Mouse (Mus musculus): ENCODE data around the gene Ptprg.

Ptprg gene

GRCm38 (mm10) chr14:11822830-11823700, 269.7 kb downstream of the Ptprg start:
- no peak for DNase-seq (ENCODE audit: low spot score)

GRCm38 (mm10) chr14:11823701-11824095, 270.4 kb downstream of the Ptprg start:
- no peak for DNase-seq (ENCODE audit: low spot score)

GRCm38 (mm10) chr14:11824915-11825314, 271.6 kb downstream of the Ptprg start:
- no peak for DNase-seq (ENCODE audit: low spot score)

GRCm38 (mm10) chr14:11825551-11825950, 272.2 kb downstream of the Ptprg start:
- no peak for DNase-seq (ENCODE audit: low spot score)

GRCm38 (mm10) chr14:11828086-11828485, 274.8 kb downstream of the Ptprg start:
- no peak for DNase-seq (ENCODE audit: low spot score)

GRCm38 (mm10) chr14:11833678-11834077, 280.3 kb downstream of the Ptprg start:
- DNase-seq (ENCODE audit: low spot score): no peak

- DNase-seq (ENCODE audit: low spot score): no peak
These were observed 282.5 kb downstream of the Ptprg start for GRCm38 (mm10) chr14:11835706-11836445.

- no peak for DNase-seq (ENCODE audit: low spot score)
These were observed 284.4 kb downstream of the Ptprg start for GRCm38 (mm10) chr14:11837714-11838113.

- no peak for DNase-seq (ENCODE audit: low spot score)
These were observed 288.3 kb downstream of the Ptprg start for GRCm38 (mm10) chr14:11841621-11842020.

GRCm38 (mm10) chr14:11852896-11853295, 299.6 kb downstream of the Ptprg start:
- DNase-seq (ENCODE audit: low spot score): no peak

GRCm38 (mm10) chr14:11855499-11855898, 302.2 kb downstream of the Ptprg start:
- no peak for DNase-seq (ENCODE audit: low spot score)

GRCm38 (mm10) chr14:11857928-11858481, 304.7 kb downstream of the Ptprg start:
- no peak for DNase-seq (ENCODE audit: low spot score)

- no peak for DNase-seq (ENCODE audit: low spot score)
These were observed 310.0 kb downstream of the Ptprg start for GRCm38 (mm10) chr14:11863286-11863685.

GRCm38 (mm10) chr14:11864840-11865239, 311.5 kb downstream of the Ptprg start:
- no peak for DNase-seq (ENCODE audit: low spot score)

- DNase-seq (ENCODE audit: low spot score): no peak
These were observed 312.0 kb downstream of the Ptprg start for GRCm38 (mm10) chr14:11865332-11865731.

GRCm38 (mm10) chr14:11865872-11866271, 312.5 kb downstream of the Ptprg start:
- no peak for DNase-seq (ENCODE audit: low spot score)

GRCm38 (mm10) chr14:11866416-11866815, 313.1 kb downstream of the Ptprg start:
- DNase-seq (ENCODE audit: low spot score): no peak

- DNase-seq (ENCODE audit: low spot score): no peak
These were observed 315.3 kb downstream of the Ptprg start for GRCm38 (mm10) chr14:11868636-11869035.

GRCm38 (mm10) chr14:11871752-11872344, 318.5 kb downstream of the Ptprg start:
- no peak for DNase-seq (ENCODE audit: low spot score)

- no peak for DNase-seq (ENCODE audit: low spot score)
These were observed 320.9 kb downstream of the Ptprg start for GRCm38 (mm10) chr14:11874266-11874665.

GRCm38 (mm10) chr14:11874960-11875889, 321.9 kb downstream of the Ptprg start:
- DNase-seq (ENCODE audit: low spot score): no peak
